Mouse (Mus musculus): ENCODE data around the gene Pdxdc1.
A peak's percentile ranks its signal among the peaks of the same experiment; 100 is the strongest.
"Not testable (repeated sequence)": the region's sequence is repeated elsewhere in the genome, so short reads cannot be mapped to it uniquely, and the experiment has no call there.

The Pdxdc1 gene

DNA sequence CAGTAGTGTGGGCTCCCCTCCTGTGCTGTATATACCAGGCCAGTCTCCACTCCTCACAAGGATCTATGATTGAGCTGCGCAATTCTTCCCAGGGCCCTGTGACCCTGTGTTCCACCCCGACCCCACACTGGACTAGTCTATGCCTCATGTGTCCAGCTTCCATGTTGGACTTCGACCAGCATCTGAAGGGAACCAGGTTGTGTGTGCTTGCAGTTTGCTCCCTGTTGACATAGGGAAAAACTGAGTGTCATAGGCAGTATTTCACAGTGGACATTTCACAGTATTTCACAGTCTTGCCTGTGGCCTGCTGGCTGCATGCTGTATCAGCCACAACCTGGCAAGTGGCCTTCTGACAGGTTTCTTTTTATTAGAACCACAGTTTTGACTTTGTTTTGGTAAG is 89.7 kb downstream of the Pdxdc1 start:
- DNase-seq (ENCODE audit: low spot score): no peak

DNA sequence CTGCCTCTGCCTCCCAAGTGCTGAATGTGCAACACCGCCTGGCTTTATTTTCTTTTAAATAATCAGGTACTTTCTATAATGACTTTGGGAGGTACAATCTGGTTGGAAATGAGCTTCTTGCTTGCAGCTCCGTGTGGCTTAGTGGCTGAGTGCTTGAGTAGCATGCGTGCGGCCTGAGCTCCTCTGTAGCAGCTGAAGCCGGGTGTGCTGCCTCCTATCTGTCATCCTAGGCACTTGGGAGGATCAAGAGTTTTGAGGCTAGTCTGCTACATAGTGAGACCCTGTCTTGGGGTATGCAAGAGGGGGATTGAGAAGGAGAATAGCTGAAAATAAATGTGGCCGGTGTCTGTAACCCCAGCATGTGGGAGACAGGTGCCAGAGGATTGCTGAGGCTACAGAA is 90.8 kb downstream of the Pdxdc1 start:
- DNase-seq (ENCODE audit: low spot score): no peak

DNA sequence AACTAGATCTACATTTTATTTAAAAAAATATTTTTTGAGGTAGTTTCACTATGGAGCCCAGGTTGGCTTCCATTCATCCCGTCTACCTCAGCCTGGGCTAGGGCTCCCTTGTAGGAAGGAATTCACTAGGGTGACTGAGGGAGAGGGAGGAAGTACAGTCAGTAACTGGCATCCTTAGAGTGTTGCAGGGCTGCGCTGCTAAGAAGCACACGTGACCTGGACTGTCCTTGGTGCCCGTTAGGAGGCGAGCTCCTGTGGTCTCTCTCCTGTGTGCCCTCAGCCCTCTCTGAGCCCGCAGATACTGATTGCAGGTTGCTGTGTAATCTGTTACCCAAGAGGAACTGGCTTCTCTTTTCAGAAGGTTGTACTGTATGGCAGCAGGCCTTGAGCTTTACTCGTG is 94.5 kb downstream of the Pdxdc1 start:
- no peak for DNase-seq (ENCODE audit: low spot score)

DNA sequence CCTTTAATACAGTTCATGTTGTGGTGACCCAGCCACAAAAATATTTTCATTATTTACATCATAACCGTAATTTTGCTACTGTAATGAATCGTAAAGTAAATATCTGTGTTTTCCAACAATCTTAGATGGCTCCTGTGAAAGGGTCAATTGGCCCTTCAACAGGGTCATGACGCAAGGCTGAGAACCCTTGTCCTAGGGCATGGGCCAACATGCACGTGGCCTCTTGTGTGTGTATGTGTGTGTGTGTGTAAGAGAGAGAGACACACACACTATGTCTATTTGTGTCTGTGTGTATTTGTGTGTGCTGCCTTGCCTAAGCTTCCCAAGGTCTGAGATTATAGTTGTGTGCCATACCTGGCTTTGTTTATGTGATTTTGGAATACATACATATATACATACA is 95.3 kb downstream of the Pdxdc1 start:
- peak; percentile 31 for DNase-seq (ENCODE audit: low spot score)

DNA sequence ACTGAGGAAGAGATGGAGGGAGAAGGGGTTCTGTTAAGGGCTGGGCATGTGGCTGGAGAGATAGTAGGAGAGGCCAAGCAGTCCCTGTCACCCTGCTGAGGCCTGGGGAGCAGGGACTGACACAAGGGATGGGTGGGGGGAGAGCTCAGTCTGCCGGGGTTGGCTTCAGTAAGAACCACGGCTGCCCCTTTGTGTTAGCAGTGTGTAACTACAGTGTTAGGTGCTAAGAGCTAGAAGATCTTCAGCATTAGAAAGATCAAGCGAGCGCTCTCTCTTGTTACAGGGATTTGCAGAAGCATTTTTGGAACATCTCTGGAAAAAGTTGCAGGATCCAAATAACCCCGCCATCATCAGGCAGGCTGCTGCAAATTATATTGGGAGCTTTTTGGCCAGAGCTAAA is 98.3 kb downstream of the Pdxdc1 start:
- no peak for DNase-seq (ENCODE audit: low spot score)

DNA sequence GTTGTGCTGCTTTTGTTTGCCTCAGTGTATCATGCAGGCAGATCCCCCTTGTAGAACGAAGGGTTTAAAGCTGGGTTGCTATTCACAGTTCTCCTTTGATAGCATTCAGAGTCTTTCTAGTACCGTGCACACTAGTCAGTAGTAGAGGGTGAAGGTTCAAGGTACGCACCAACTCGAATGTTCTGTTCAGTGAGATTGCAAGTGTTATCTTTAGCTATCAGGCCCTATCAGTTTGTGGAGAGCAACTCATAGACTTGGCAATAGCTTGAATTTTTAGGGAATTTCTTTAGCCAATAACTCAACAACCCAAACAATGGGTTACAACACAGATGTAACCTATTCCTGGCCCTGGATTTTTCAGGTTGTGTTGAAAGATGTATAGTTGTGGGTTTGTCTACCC is 101.7 kb downstream of the Pdxdc1 start:
- DNase-seq (ENCODE audit: low spot score): no peak

DNA sequence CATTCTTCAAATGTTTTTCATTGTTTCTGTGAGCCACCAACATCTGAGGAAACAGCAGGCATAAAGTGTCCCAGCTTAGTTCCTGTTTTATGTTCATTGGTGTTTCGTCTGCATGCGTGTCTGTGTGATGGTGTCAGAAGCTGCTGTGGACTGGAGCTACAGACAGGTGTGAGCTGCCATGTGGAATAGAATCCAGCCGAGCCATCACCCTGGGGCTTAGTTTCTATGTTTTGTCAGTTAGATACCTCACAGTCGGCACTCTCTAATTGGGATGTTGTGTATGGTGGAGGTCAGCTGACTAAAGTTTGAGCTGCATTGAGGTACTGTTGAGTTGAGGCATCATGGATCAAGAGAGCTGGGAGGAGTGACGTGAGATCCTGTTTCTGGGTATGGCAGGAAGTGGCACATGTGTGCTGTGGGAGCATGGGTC is 106.2 kb downstream of the Pdxdc1 start:
- no peak for DNase-seq (ENCODE audit: low spot score)

DNA sequence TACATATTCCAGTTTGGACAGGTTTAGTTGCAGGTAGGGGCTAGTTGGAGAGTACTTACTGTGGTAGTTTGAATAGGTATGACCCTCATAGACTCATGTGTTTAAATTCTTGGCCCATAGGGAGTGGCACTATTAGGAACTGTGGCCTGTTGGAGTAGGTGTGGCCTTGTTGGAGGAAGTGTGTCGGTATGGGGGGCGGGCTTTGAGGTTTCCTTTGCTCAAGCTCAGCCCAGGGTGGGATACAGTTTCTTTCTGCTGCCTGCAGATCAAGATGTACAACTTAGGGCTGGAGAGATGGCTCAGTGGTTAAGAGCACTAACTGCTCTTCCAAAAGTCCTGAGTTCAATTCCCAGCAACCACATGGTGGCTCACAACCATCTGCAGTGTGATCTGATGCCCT is 109.5 kb downstream of the Pdxdc1 start:
- DNase-seq (ENCODE audit: low spot score): not testable (repeated sequence)

DNA sequence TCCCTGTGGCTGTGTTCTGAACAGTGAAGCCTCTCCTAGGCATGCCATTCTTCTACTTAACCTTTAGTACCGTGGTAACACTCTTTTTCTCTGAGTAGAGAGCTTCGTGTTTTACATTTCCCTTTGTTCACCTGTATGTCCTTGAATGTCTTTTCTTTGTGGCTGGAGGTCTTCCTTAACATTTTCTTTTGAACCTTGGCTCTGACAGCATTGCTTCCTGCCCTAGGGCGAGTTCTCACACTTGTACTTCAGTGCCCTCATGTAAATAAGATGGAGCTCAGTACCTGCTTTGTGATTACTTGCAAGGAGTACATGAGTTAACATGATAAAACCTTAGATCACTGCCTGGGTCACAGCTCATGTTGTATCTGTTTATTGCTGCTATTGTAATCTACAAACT is 117.0 kb downstream of the Pdxdc1 start:
- no peak for DNase-seq (ENCODE audit: low spot score)

Data from lung, postnatal 25 days (tissue).